Mouse (Mus musculus): ENCODE measurements around the gene Tnrc6c. TPM values are rescaled to one million over a fixed set of nuclear protein-coding genes. Genes with fewer than 3 reads are reported as not detected.

Gene Tnrc6c
- polyA plus RNA-seq, 1 experiment from 2014 or later: 6.6 TPM

DNA sequence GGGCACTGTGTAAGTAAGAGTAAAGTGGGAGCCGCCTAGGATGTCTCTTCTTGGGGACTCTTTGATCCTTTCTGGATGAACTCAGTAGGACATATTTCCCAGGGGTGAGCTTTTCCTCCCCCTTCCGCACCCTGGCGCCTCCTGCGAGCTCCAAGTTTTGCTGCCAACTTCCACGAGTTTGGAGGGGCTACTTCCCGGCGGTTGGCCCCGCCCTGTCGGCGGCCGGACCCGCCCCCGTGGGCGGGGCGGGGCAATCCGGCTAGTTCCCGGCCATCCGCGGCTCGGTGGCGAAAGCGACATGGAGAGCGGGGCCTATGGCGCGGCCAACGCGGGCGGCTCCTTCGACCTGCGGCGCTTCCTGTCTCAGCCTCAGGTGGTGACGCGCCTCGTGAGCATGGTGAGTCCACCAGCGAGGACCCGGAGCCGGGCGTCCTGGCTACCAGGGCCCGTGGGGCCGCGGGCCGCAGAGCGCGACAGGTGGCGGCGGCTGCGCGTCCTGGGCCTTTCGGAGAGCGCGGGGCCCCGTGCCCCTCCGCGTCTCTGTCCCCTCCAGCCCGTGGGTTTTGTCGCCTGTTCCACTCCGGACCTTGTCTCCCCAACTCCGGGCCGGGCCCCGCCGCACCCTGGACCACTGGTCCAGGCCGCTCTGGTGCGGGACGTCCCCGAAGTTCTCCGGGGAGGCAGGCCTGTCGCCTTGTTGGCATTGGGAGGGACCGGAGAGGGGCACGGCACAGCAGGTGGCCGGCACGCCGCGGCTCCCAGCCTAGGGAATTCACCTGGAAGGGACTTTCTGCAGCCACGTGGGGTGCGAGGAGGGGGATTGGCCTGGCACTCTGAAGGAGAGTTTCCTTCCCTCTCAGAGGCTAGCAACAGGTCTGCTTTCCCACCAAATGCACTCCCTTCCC lies 155.6 kb downstream of the Tnrc6c start, which contains the start of the genes Gm20708 and Syngr2:
Gm20708 (plus strand) TSS at position 262 of the 905 bp plus-strand sequence.
Syngr2 (plus strand) TSS at position 262 of the 905 bp plus-strand sequence.
- 0% methylated on average over 75 of the region's 75 CpGs for WGBS
- Histone ChIP-seq H3K4me1 (replicated peaks) (peaks cover 33% of the 10 kb centered on the region), H3K27me3 (no peaks in the 10 kb centered on the region), H3K9me3 (replicated peaks) (no peaks in the 10 kb centered on the region), H3K9ac (peak within 1 kb of the TSS; percentile 79), H3K4me3 (peak within 1 kb of the TSS; percentile 72), H3K36me3 (peaks cover 25% of the 10 kb centered on the region), H3K4me2 (peak within 1 kb of the TSS; percentile 98), H3K27ac (peak within 1 kb of the TSS; percentile 81)
- ATAC-seq (replicated peaks; ENCODE audit: insufficient number of reproducible peaks, insufficient read depth, low FRiP score, low read depth): peak; percentile 81

DNA sequence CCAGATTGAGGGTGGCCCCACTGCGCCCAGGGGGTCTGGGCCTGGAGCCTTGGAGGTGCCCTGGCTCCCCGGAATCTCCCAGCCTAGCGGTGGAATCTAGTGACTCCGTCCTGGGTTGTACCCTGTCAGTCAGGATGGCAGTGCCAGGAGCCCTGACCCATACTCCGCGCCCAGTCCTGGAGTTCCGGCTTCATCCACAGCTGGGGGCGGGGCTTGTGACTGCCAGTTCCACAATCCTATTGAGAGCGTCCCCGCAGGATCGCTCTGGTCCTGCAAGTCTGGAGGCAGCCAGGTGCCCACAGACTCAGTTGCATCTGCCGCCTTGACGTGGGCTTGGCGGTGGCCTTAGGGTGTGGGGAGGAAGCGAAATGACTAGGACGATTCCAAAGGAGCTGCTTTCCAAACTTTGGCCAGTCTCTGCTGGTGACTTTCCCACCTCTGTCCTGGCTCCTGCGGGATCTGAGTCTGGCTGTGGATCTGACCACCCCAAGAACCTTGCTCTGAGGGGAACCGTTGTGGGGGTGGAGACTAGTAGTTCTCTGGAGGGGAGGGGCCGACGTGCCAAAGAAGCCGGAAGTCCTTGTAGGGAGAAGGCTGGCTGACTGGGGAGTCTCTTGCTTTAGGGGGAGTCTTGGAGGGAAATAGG lies 156.4 kb downstream of the Tnrc6c start:
- Histone ChIP-seq H3K27ac (peak overlapping the region; percentile 81), H3K4me3 (peak overlapping the region; percentile 72), H3K4me1 (replicated peaks) (peaks cover 42% of the 10 kb centered on the region), H3K9me3 (replicated peaks) (no peaks in the 10 kb centered on the region), H3K9ac (peak overlapping the region; percentile 79), H3K36me3 (peaks cover 31% of the 10 kb centered on the region), H3K4me2 (peak overlapping the region; percentile 98), H3K27me3 (no peaks in the 10 kb centered on the region)
- peak; percentile 74 for ATAC-seq (replicated peaks; ENCODE audit: insufficient number of reproducible peaks, insufficient read depth, low FRiP score, low read depth)
- under 1% methylated on average over 21 of the region's 21 CpGs for WGBS

Other genes starting within 250 kb of the Tnrc6c start
- not detected in 2 replicates for gene Gm11733, start 169.9 kb upstream of the Tnrc6c start, polyA plus RNA-seq (2015; fragmentation: Nextera tagmentation; extraction: Ambion mirVana)
- gene Tmc8, start 127.8 kb downstream of the Tnrc6c start, polyA plus RNA-seq (2015; fragmentation: Nextera tagmentation; extraction: Ambion mirVana): 2.7 and 3.8 TPM in 2 replicates
- 20.9 and 28.3 TPM in 2 replicates for gene Tmc6, start 127.9 kb downstream of the Tnrc6c start, polyA plus RNA-seq (2015; fragmentation: Nextera tagmentation; extraction: Ambion mirVana)
- gene 6030468B19Rik, start 143.4 kb downstream of the Tnrc6c start, polyA plus RNA-seq (2015; fragmentation: Nextera tagmentation; extraction: Ambion mirVana): 0.34 and 0.65 TPM in 2 replicates
- 0.97 and 1.5 TPM in 2 replicates for gene Gm20708, start 155.4 kb downstream of the Tnrc6c start, polyA plus RNA-seq (2015; fragmentation: Nextera tagmentation; extraction: Ambion mirVana)
- gene Syngr2, start 155.4 kb downstream of the Tnrc6c start, polyA plus RNA-seq (2015; fragmentation: Nextera tagmentation; extraction: Ambion mirVana): 84.6 and 105 TPM in 2 replicates
- 15.1 and 16.6 TPM in 2 replicates for gene Afmid, start 171.6 kb downstream of the Tnrc6c start, polyA plus RNA-seq (2015; fragmentation: Nextera tagmentation; extraction: Ambion mirVana)
- 92.9 and 102 TPM in 2 replicates for gene Tk1, start 171.8 kb downstream of the Tnrc6c start, polyA plus RNA-seq (2015; fragmentation: Nextera tagmentation; extraction: Ambion mirVana)
- 202 and 215 TPM in 2 replicates for gene Birc5, start 195.0 kb downstream of the Tnrc6c start, polyA plus RNA-seq (2015; fragmentation: Nextera tagmentation; extraction: Ambion mirVana)
- not detected in 2 replicates for gene Tmem235, start 206.5 kb downstream of the Tnrc6c start, polyA plus RNA-seq (2015; fragmentation: Nextera tagmentation; extraction: Ambion mirVana)
- gene Tha1, start 219.2 kb downstream of the Tnrc6c start, polyA plus RNA-seq (2015; fragmentation: Nextera tagmentation; extraction: Ambion mirVana): 5.5 and 6.4 TPM in 2 replicates